Mouse (Mus musculus): ENCODE data around the gene Dnaaf2. TPM values are rescaled to one million over a fixed set of nuclear protein-coding genes. Genes with fewer than 3 reads are reported as not detected.

Dnaaf2 gene
- polyA plus RNA-seq, 1 experiment, result 6.5 TPM

- Histone ChIP-seq H3K27me3 (ENCODE audit: control insufficient read depth, insufficient read depth, insufficient read length) (no peaks in the 10 kb centered on the region), H3K79me3 (ENCODE audit: low read depth) (no peaks in the 10 kb centered on the region), H3K79me2 (ENCODE audit: control insufficient read depth, insufficient read depth) (no peaks in the 10 kb centered on the region), H3K36me3 (ENCODE audit: control insufficient read depth, insufficient read depth) (peaks cover 42% of the 10 kb centered on the region), H3K4me3 (ENCODE audit: insufficient read depth, poor library complexity, severe bottlenecking) (no peak overlapping the region), H3ac (ENCODE audit: control insufficient read depth, insufficient read length, low read depth) (no peak overlapping the region)
- TF ChIP-seq FOSL1 (IDR thresholded peaks at IDR 0.05; ENCODE audit: insufficient read depth, low read length, poor library complexity, severe bottlenecking), result no peak
- no peak for TF ChIP-seq CEBPB (IDR thresholded peaks at IDR 0.05; ENCODE audit: low read depth)
- TF ChIP-seq USF1 (IDR thresholded peaks at IDR 0.05; ENCODE audit: low read depth), result no peak
- TF ChIP-seq MYOD1 (IDR thresholded peaks at IDR 0.05; ENCODE audit: control insufficient read depth, insufficient read length, low read depth), result no peak
- TF ChIP-seq MAX (IDR thresholded peaks at IDR 0.05), result no peak
- no peak for TF ChIP-seq MYOG (IDR thresholded peaks at IDR 0.05; ENCODE audit: control insufficient read depth, extremely low read depth, insufficient read length)
- no peak for TF ChIP-seq CTCF (IDR thresholded peaks at IDR 0.05; ENCODE audit: control insufficient read depth, insufficient read depth, insufficient read length)
Measured at GRCm38 (mm10) chr12:69208520-69208919, 10.3 kb upstream of the Dnaaf2 start.

GRCm38 (mm10) chr12:69207926-69208325 is 9.7 kb upstream of the Dnaaf2 start:
- no peaks in the 10 kb centered on the region for H3K27me3 ChIP-seq (ENCODE audit: control insufficient read depth, insufficient read depth, insufficient read length)
- no peaks in the 10 kb centered on the region for H3K79me2 ChIP-seq (ENCODE audit: control insufficient read depth, insufficient read depth)
- no peak overlapping the region for H3ac ChIP-seq (ENCODE audit: control insufficient read depth, insufficient read length, low read depth)
- no peak overlapping the region for H3K4me3 ChIP-seq (ENCODE audit: insufficient read depth, poor library complexity, severe bottlenecking)
- TF ChIP-seq MYOD1 (IDR thresholded peaks at IDR 0.05; ENCODE audit: control insufficient read depth, insufficient read length, low read depth) (no peak), CEBPB (IDR thresholded peaks at IDR 0.05; ENCODE audit: low read depth) (no peak), USF1 (IDR thresholded peaks at IDR 0.05; ENCODE audit: low read depth) (no peak), CTCF (IDR thresholded peaks at IDR 0.05; ENCODE audit: control insufficient read depth, insufficient read depth, insufficient read length) (no peak), FOSL1 (IDR thresholded peaks at IDR 0.05; ENCODE audit: insufficient read depth, low read length, poor library complexity, severe bottlenecking) (no peak), MAX (IDR thresholded peaks at IDR 0.05) (no peak), MYOG (IDR thresholded peaks at IDR 0.05; ENCODE audit: control insufficient read depth, extremely low read depth, insufficient read length) (no peak)
- H3K79me3 ChIP-seq (ENCODE audit: low read depth), result peaks cover 2% of the 10 kb centered on the region
- H3K36me3 ChIP-seq (ENCODE audit: control insufficient read depth, insufficient read depth), result peaks cover 41% of the 10 kb centered on the region

DNA sequence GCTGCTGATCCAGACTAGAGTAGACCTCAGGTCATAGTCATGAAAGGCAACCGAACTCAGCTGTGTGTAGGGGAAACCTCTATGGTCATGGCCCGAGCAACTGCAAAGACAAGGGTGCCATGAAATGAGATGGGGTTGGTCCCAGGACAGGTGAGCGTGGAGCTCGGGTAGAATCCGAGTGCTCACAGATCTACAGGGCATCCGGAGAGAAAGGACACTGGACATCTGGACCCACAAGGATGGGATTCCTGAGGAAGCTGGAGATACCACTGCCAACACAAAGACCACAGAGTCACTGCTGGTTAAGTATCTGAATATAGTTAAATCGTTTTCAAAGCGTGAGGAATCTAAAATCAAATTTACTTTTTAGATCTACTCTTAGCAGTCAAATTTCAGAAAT is 9.2 kb upstream of the Dnaaf2 start:
- TF ChIP-seq FOSL1 (IDR thresholded peaks at IDR 0.05; ENCODE audit: insufficient read depth, low read length, poor library complexity, severe bottlenecking) (no peak), USF1 (IDR thresholded peaks at IDR 0.05; ENCODE audit: low read depth) (no peak), MYOG (IDR thresholded peaks at IDR 0.05; ENCODE audit: control insufficient read depth, extremely low read depth, insufficient read length) (no peak), MYOD1 (IDR thresholded peaks at IDR 0.05; ENCODE audit: control insufficient read depth, insufficient read length, low read depth) (no peak), CTCF (IDR thresholded peaks at IDR 0.05; ENCODE audit: control insufficient read depth, insufficient read depth, insufficient read length) (no peak), MAX (IDR thresholded peaks at IDR 0.05) (no peak), CEBPB (IDR thresholded peaks at IDR 0.05; ENCODE audit: low read depth) (no peak)
- Histone ChIP-seq H3K27me3 (ENCODE audit: control insufficient read depth, insufficient read depth, insufficient read length) (no peaks in the 10 kb centered on the region), H3ac (ENCODE audit: control insufficient read depth, insufficient read length, low read depth) (no peak overlapping the region), H3K36me3 (ENCODE audit: control insufficient read depth, insufficient read depth) (peaks cover 46% of the 10 kb centered on the region), H3K79me2 (ENCODE audit: control insufficient read depth, insufficient read depth) (no peaks in the 10 kb centered on the region), H3K79me3 (ENCODE audit: low read depth) (peaks cover 2% of the 10 kb centered on the region), H3K4me3 (ENCODE audit: insufficient read depth, poor library complexity, severe bottlenecking) (no peak overlapping the region)

- Histone ChIP-seq H3K27me3 (ENCODE audit: control insufficient read depth, insufficient read depth, insufficient read length) (no peaks in the 10 kb centered on the region), H3ac (ENCODE audit: control insufficient read depth, insufficient read length, low read depth) (no peak within 1 kb of the TSS), H3K36me3 (ENCODE audit: control insufficient read depth, insufficient read depth) (peaks cover 51% of the 10 kb centered on the region), H3K4me3 (ENCODE audit: insufficient read depth, poor library complexity, severe bottlenecking) (no peak within 1 kb of the TSS), H3K79me2 (ENCODE audit: control insufficient read depth, insufficient read depth) (peaks cover 18% of the 10 kb centered on the region), H3K79me3 (ENCODE audit: low read depth) (peaks cover 8% of the 10 kb centered on the region)
- TF ChIP-seq CTCF (IDR thresholded peaks at IDR 0.05; ENCODE audit: control insufficient read depth, insufficient read depth, insufficient read length) (no peak), USF1 (IDR thresholded peaks at IDR 0.05; ENCODE audit: low read depth) (no peak), MYOG (IDR thresholded peaks at IDR 0.05; ENCODE audit: control insufficient read depth, extremely low read depth, insufficient read length) (no peak), MAX (IDR thresholded peaks at IDR 0.05) (no peak)
Measured at GRCm38 (mm10) chr12:69204052-69204833, 6.0 kb upstream of the Dnaaf2 start, which contains the start of gene Gm49384. Gene Gm49384, minus strand, starts transcription at chr12:69204267.

GRCm38 (mm10) chr12:69198985-69199384 is 756 bp upstream of the Dnaaf2 start:
- H3K79me2 ChIP-seq (ENCODE audit: control insufficient read depth, insufficient read depth), result peaks cover 70% of the 10 kb centered on the region
- TF ChIP-seq MYOD1 (IDR thresholded peaks at IDR 0.05; ENCODE audit: control insufficient read depth, insufficient read length, low read depth) (no peak), USF1 (IDR thresholded peaks at IDR 0.05; ENCODE audit: low read depth) (no peak), FOSL1 (IDR thresholded peaks at IDR 0.05; ENCODE audit: insufficient read depth, low read length, poor library complexity, severe bottlenecking) (no peak), MAX (IDR thresholded peaks at IDR 0.05) (no peak)
- no peak overlapping the region for H3K4me3 ChIP-seq (ENCODE audit: insufficient read depth, poor library complexity, severe bottlenecking)
- no peaks in the 10 kb centered on the region for H3K27me3 ChIP-seq (ENCODE audit: control insufficient read depth, insufficient read depth, insufficient read length)
- H3K36me3 ChIP-seq (ENCODE audit: control insufficient read depth, insufficient read depth), result peaks cover 47% of the 10 kb centered on the region
- H3K79me3 ChIP-seq (ENCODE audit: low read depth), result peaks cover 50% of the 10 kb centered on the region
- no peak overlapping the region for H3ac ChIP-seq (ENCODE audit: control insufficient read depth, insufficient read length, low read depth)
